Mouse (Mus musculus) kidney, postnatal 36 days (tissue): ENCODE measurements around the gene Pcp4l1.

Experiments used
- DNase-seq, 2 experiments: peaks; one replicate each; pipeline ENCODE4 v3.0.0; 2021 to 2022; ENCODE audit warnings: mixed read lengths in 2 of 2

Gene Pcp4l1

DNA sequence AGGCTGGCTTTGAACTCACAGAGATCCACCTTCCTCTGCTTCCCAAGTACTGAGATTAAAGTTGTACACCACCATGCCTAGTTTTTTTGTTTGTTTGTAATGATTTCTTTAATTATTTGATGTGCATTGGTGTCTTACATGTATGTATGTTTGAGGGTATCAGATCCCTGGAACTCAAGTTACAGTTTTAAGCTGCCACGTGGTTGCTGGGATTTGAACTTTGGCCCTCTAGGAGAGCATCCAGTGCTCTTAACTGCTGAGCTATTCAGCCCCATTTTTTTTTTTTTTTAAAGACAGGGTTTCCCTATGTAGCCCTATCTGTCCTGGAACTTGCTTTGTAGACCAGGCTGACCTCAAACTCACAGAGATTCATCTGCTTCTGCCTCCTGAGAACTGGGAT, 65.1 kb downstream of the Pcp4l1 start:
- peak; percentile 60 to 67 for DNase-seq

GRCm38 (mm10) chr1:171129251-171129650, 66.8 kb downstream of the Pcp4l1 start:
- peak; percentile 84 to 93 for DNase-seq

- no peak for DNase-seq
Measured at GRCm38 (mm10) chr1:171124398-171124797, 71.7 kb downstream of the Pcp4l1 start.
